Mouse (Mus musculus): Measurements from ENCODE around the gene Hba-a2. TPM values are rescaled to one million over a fixed set of nuclear protein-coding genes. Genes with fewer than 3 reads are reported as not detected.
"Not testable (repeated sequence)": the region's sequence is repeated elsewhere in the genome, so short reads cannot be mapped to it uniquely, and the experiment has no call there.

The Hba-a2 gene
- polyA plus RNA-seq, 2 experiments, result 169,597 to 214,511 TPM

DNA sequence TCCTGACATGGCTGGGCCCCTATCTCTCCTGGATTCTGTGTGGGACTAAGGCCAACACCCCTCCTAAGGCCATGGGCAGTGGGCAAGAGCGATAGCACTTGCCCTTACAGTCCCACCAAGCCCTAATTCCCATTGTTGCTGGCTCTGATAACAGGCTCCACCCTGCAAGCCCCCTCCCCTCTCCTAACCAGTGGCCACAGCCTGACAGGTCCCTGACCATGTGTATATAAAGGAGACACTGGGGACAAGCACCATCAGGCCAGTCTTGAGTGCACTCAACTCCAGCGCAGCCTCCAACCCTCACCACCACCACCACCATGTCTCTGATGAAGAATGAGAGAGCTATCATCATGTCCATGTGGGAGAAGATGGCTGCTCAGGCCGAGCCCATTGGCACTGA lies 19.9 kb upstream of the Hba-a2 start, which contains the start of gene Hba-x:
TSS of gene Hba-x (plus strand) at position 54 of the 400 bp plus-strand sequence.
- Histone ChIP-seq H3K4me2 (ENCODE audit: low read depth) (no peak within 1 kb of the TSS), H3K4me1 (replicated peaks; ENCODE audit: control insufficient read depth in 2 of 2, insufficient read depth in 2 of 2, low read length in 1 of 2) (peaks cover 37 to 40% of the 10 kb centered on the region in 2 experiments), H3K9ac (replicated peaks) (peak within 1 kb of the TSS; percentile 12), H3K9me3 (ENCODE audit: control insufficient read depth, low read length) (no peaks in the 10 kb centered on the region), H3K36me3 (replicated peaks; ENCODE audit: control insufficient read depth, insufficient read depth, low read depth) (no peaks in the 10 kb centered on the region), H3K27me3 (ENCODE audit: control insufficient read depth, insufficient read depth, low read length) (peaks cover 13% of the 10 kb centered on the region), H3K27ac (peak within 1 kb of the TSS; percentile 4; the same call in 1 of the 2 replicates), H3K4me3 (ENCODE audit: insufficient read depth in 1 of 2, low read depth in 2 of 2, low read length in 2 of 2) (no peak within 1 kb of the TSS)
- WGBS (ENCODE audit: insufficient replicate concordance), result 64% methylated on average over 3 of the region's 3 CpGs
- TF ChIP-seq EP300 (IDR thresholded peaks at IDR 0.05; ENCODE audit: low read depth), result no peak
- TF ChIP-seq CTCF (IDR thresholded peaks at IDR 0.05; ENCODE audit: low read depth), result no peak
- DNase-seq (ENCODE audit: low read depth in 3 of 3, low spot score in 3 of 3) (no peak), ATAC-seq (ENCODE audit: insufficient read depth) (no peak)

GRCm38 (mm10) chr11:32277736-32278457 lies 18.4 kb upstream of the Hba-a2 start:
- WGBS (ENCODE audit: insufficient replicate concordance), result 61% methylated on average over 21 of the region's 21 CpGs
- no peak for DNase-seq (ENCODE audit: low read depth in 3 of 3, low spot score in 3 of 3)
- no peak overlapping the region for H3K4me3 ChIP-seq (ENCODE audit: insufficient read depth in 1 of 2, low read depth in 2 of 2, low read length in 2 of 2)
- peaks cover 44 to 50% of the 10 kb centered on the region in 2 experiments for H3K4me1 ChIP-seq (replicated peaks; ENCODE audit: control insufficient read depth in 2 of 2, insufficient read depth in 2 of 2, low read length in 1 of 2)
- no peaks in the 10 kb centered on the region for H3K9me3 ChIP-seq (ENCODE audit: control insufficient read depth, low read length)
- TF ChIP-seq CTCF (IDR thresholded peaks at IDR 0.05; ENCODE audit: low read depth), result no peak
- no peak for TF ChIP-seq EP300 (IDR thresholded peaks at IDR 0.05; ENCODE audit: low read depth)
- no peak for ATAC-seq (ENCODE audit: insufficient read depth)
- no peak overlapping the region for H3K4me2 ChIP-seq (ENCODE audit: low read depth)
- peaks cover 13% of the 10 kb centered on the region for H3K27me3 ChIP-seq (ENCODE audit: control insufficient read depth, insufficient read depth, low read length)
- H3K36me3 ChIP-seq (replicated peaks; ENCODE audit: control insufficient read depth, insufficient read depth, low read depth), result no peaks in the 10 kb centered on the region
- H3K9ac ChIP-seq (replicated peaks), result no peak overlapping the region
- H3K27ac ChIP-seq, result no peak overlapping the region

DNA sequence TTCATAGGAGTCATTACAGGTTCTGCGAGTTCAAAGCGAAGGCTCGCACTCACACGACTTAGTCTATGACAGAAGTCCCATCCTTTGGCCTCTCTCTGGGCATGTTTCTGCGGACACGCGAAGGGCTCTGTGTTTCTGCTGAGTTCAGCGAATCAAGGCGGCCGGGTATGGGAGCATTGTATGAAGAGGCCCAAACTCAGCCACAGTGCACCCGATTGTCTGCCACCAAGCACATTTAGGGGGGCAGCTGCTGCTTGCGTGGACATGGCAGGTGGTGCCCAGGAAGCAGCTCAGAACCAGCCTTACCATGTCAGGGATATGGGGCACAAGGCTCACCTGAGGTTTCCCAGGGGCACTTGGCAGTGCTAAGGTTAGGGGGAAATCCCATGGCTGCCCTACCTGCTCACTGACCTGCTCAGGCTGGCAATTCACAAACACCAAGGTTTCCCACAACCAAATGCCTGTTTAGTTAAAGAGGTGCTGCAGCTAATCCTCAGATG lies 17.8 kb upstream of the Hba-a2 start:
- no peak overlapping the region for H3K4me3 ChIP-seq (ENCODE audit: insufficient read depth in 1 of 2, low read depth in 2 of 2, low read length in 2 of 2)
- 77% methylated on average over 12 of the region's 12 CpGs for WGBS (ENCODE audit: insufficient replicate concordance)
- H3K27me3 ChIP-seq (ENCODE audit: control insufficient read depth, insufficient read depth, low read length), result peaks cover 13% of the 10 kb centered on the region
- no peak overlapping the region for H3K4me2 ChIP-seq (ENCODE audit: low read depth)
- TF ChIP-seq EP300 (IDR thresholded peaks at IDR 0.05; ENCODE audit: low read depth) (no peak), CTCF (IDR thresholded peaks at IDR 0.05; ENCODE audit: low read depth) (no peak)
- H3K9me3 ChIP-seq (ENCODE audit: control insufficient read depth, low read length), result no peaks in the 10 kb centered on the region
- H3K9ac ChIP-seq (replicated peaks), result peak overlapping the region; percentile 12
- no peaks in the 10 kb centered on the region for H3K36me3 ChIP-seq (replicated peaks; ENCODE audit: control insufficient read depth, insufficient read depth, low read depth)
- DNase-seq (ENCODE audit: low read depth in 3 of 3, low spot score in 3 of 3), result no peak
- ATAC-seq (ENCODE audit: insufficient read depth), result no peak
- no peak overlapping the region for H3K27ac ChIP-seq
- peaks cover 44 to 48% of the 10 kb centered on the region in 2 experiments for H3K4me1 ChIP-seq (replicated peaks; ENCODE audit: control insufficient read depth in 2 of 2, insufficient read depth in 2 of 2, low read length in 1 of 2)

- Histone ChIP-seq H3K9ac (replicated peaks) (peak overlapping the region; percentile 90), H3K4me2 (ENCODE audit: low read depth) (peak overlapping the region; percentile 80), H3K27ac (peak overlapping the region; percentile 97), H3K27me3 (ENCODE audit: control insufficient read depth, insufficient read depth, low read length) (peaks cover 13% of the 10 kb centered on the region), H3K9me3 (ENCODE audit: control insufficient read depth, low read length) (no peaks in the 10 kb centered on the region), H3K4me3 (ENCODE audit: insufficient read depth in 1 of 2, low read depth in 2 of 2, low read length in 2 of 2) (0 out of 4 replicates have a peak overlapping the region, but pooled peaks of 1 of the 2 experiments have one; percentile 11), H3K36me3 (replicated peaks; ENCODE audit: control insufficient read depth, insufficient read depth, low read depth) (no peaks in the 10 kb centered on the region), H3K4me1 (replicated peaks; ENCODE audit: control insufficient read depth in 2 of 2, insufficient read depth in 2 of 2, low read length in 1 of 2) (peaks cover 40 to 43% of the 10 kb centered on the region in 2 experiments)
- DNase-seq (ENCODE audit: low read depth in 3 of 3, low spot score in 3 of 3) (peak in 1 of 3 experiments; percentile 74), ATAC-seq (ENCODE audit: insufficient read depth) (no peak)
- WGBS (ENCODE audit: insufficient replicate concordance), result 50% methylated on average over 2 of the region's 2 CpGs
- TF ChIP-seq EP300 (IDR thresholded peaks at IDR 0.05; ENCODE audit: low read depth), result no peak
- no peak for TF ChIP-seq CTCF (IDR thresholded peaks at IDR 0.05; ENCODE audit: low read depth)
These were observed 15.6 kb upstream of the Hba-a2 start for GRCm38 (mm10) chr11:32280646-32281045.

DNA sequence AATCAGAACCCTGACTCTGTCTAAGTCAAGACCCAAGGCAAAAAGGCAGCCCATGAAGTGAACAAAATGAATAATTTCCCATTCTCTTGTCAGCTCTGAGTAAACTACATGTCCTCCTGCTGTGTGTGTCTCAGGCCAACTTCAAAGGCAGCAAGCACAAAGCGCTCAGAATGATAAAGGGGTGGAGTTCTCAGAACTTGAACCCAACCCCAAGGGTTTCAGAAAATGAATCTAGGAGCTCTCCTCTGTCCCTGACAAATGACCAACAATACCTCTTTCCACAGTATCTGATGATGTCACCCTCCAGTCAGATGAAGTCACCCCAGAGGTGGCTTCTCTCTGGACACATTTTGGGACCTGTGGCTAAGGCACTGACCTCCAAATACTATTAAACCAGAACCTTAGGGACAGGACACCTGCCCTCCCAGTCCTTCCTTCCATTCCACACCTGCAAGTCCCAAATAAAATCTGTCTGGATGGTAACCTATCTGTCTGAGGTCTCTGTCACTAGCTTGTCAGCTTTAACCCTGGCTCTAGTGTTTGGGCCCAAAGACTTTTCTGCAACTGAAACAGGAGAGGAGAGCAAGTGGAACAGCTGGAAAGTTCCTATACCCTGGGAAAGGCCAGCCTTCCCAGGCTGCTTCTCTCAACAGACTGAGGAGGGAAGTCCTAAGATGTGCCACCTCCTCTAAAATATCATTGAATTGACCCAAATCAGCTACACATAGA lies 14.7 kb upstream of the Hba-a2 start:
- 15% methylated on average over 1 of the region's 1 CpGs for WGBS (ENCODE audit: insufficient replicate concordance)
- Histone ChIP-seq H3K4me1 (replicated peaks; ENCODE audit: control insufficient read depth in 2 of 2, insufficient read depth in 2 of 2, low read length in 1 of 2) (peaks cover 34 to 36% of the 10 kb centered on the region in 2 experiments), H3K27ac (peak overlapping the region; percentile 97), H3K27me3 (ENCODE audit: control insufficient read depth, insufficient read depth, low read length) (peaks cover 12% of the 10 kb centered on the region), H3K9ac (replicated peaks) (peak overlapping the region; percentile 90), H3K4me3 (ENCODE audit: insufficient read depth in 1 of 2, low read depth in 2 of 2, low read length in 2 of 2) (no peak overlapping the region), H3K4me2 (ENCODE audit: low read depth) (peak overlapping the region; percentile 80), H3K9me3 (ENCODE audit: control insufficient read depth, low read length) (no peaks in the 10 kb centered on the region), H3K36me3 (replicated peaks; ENCODE audit: control insufficient read depth, insufficient read depth, low read depth) (no peaks in the 10 kb centered on the region)
- TF ChIP-seq EP300 (IDR thresholded peaks at IDR 0.05; ENCODE audit: low read depth) (no peak), CTCF (IDR thresholded peaks at IDR 0.05; ENCODE audit: low read depth) (no peak)
- ATAC-seq (ENCODE audit: insufficient read depth) (no peak), DNase-seq (ENCODE audit: low read depth in 3 of 3, low spot score in 3 of 3) (peak in 1 of 3 experiments; percentile 67)

DNA sequence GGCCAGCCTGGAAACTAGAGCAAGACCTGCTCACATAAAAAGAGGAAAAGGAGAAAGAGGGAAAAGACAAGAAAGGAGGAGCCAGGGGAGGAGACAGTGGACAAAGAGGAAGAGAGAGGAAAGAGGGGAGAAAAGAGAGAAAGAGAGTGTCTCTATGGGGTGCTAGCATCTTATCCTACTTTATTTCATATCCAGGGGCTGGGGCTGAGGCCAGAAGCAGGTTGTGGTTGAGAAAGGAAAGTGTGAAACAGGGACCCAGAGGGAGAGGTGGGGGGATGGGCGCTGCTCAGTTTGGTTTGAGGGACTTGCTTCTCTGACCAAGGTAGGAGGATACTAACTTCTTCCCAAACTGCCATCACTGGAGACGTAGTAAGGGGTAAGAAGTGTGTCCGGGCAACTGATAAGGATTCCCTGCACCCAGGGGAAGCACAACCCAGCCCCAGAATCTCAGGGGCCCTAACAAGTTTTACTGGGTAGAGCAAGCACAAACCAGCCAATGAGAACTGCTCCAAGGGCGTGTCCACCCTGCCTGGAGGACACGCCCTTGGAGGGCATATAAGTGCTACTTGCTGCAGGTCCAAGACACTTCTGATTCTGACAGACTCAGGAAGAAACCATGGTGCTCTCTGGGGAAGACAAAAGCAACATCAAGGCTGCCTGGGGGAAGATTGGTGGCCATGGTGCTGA lies 13.1 kb upstream of the Hba-a2 start, which contains the start of gene Hba-a1:
TSS of gene Hba-a1 (plus strand) at position 421 of the 687 bp plus-strand sequence.
- DNase-seq (ENCODE audit: low read depth in 3 of 3, low spot score in 3 of 3); H3K27me3 ChIP-seq (ENCODE audit: control insufficient read depth, insufficient read depth, low read length); H3K9me3 ChIP-seq (ENCODE audit: control insufficient read depth, low read length); H3K36me3 ChIP-seq (replicated peaks; ENCODE audit: control insufficient read depth, insufficient read depth, low read depth): not testable (repeated sequence)
- Histone ChIP-seq H3K4me1 (replicated peaks; ENCODE audit: control insufficient read depth in 2 of 2, insufficient read depth in 2 of 2, low read length in 1 of 2) (peaks cover 34 to 38% of the 10 kb centered on the region in 2 experiments), H3K4me3 (ENCODE audit: insufficient read depth in 1 of 2, low read depth in 2 of 2, low read length in 2 of 2) (peak within 1 kb of the TSS; percentile 55 to 56), H3K9ac (replicated peaks) (peak within 1 kb of the TSS; percentile 90), H3K4me2 (ENCODE audit: low read depth) (peak within 1 kb of the TSS; percentile 80), H3K27ac (peak within 1 kb of the TSS; percentile 97)
- ATAC-seq (ENCODE audit: insufficient read depth), result peak; percentile 69
- 30% methylated on average over 1 of the region's 5 CpGs for WGBS (ENCODE audit: insufficient replicate concordance)
